Mouse (Mus musculus) cortical plate, adult 2 months (tissue): ENCODE measurements around the gene Ebp. TPM values are rescaled to one million over a fixed set of nuclear protein-coding genes. Genes with fewer than 3 reads are reported as not detected.

Experiments
- H3K27ac ChIP-seq: fragments of 200-500 bp; 2 replicates; pipeline ENCODE4 v1.5.1; 2012; ENCODE audit warnings: low read length, control low read depth, inconsistent platforms; ENCODE audit not compliant: insufficient read depth
- H3K4me1 ChIP-seq: fragments of 200-500 bp; 2 replicates; pipeline ENCODE4 v1.6.1; 2011; ENCODE audit warnings: low read length; ENCODE audit not compliant: control insufficient read depth, insufficient read depth
- H3K4me3 ChIP-seq: fragments of 200-500 bp; 2 replicates; pipeline ENCODE4 v1.5.1; 2011; ENCODE audit warnings: mild to moderate bottlenecking, low read length, control low read depth; ENCODE audit not compliant: insufficient read depth
- CTCF ChIP-seq: fragments of 200-500 bp; IDR thresholded peaks from 2 replicates; pipeline ENCODE4 v1.5.1; 2011; ENCODE audit warnings: mild to moderate bottlenecking, control low read depth, low read length; ENCODE audit not compliant: insufficient read depth; ENCODE audit errors: extremely low read depth
- POLR2A ChIP-seq: fragments of 200-500 bp; IDR thresholded peaks from 2 replicates; pipeline ENCODE4 v1.6.1; 2011; ENCODE audit warnings: mild to moderate bottlenecking, low read length, control low read depth; ENCODE audit not compliant: insufficient read depth; ENCODE audit errors: extremely low read depth
- polyA plus RNA-seq: library from polyadenylated mRNA; depleted of rRNA; stranded (reverse); fragments of >200 nt; gene quantifications from 2 replicates; pipeline ENCODE4 v1.2.3, GENCODE M21; 2012

The Ebp gene
- polyA plus RNA-seq, 1 experiment, result 30.8 TPM

GRCm38 (mm10) chrX:8192640-8193418, 483 bp downstream of the Ebp start:
- Histone ChIP-seq H3K27ac (peak overlapping the region; percentile 63), H3K4me3 (peak overlapping the region; percentile 59), H3K4me1 (no peaks in the 10 kb centered on the region)
- TF ChIP-seq POLR2A (peak; percentile 67), CTCF (no peak)

GRCm38 (mm10) chrX:8192126-8192639, 1.1 kb downstream of the Ebp start:
- H3K4me1 ChIP-seq, result no peaks in the 10 kb centered on the region
- no peak for TF ChIP-seq CTCF
- TF ChIP-seq POLR2A, result no peak
- H3K27ac ChIP-seq, result peak overlapping the region; percentile 6; the same call in 1 of the 2 replicates
- H3K4me3 ChIP-seq, result peak overlapping the region; percentile 59

- Histone ChIP-seq H3K27ac (no peak overlapping the region), H3K4me1 (no peaks in the 10 kb centered on the region), H3K4me3 (no peak overlapping the region)
- TF ChIP-seq CTCF (no peak), POLR2A (no peak)
Observed at GRCm38 (mm10) chrX:8182871-8183540, 10.3 kb downstream of the Ebp start.

GRCm38 (mm10) chrX:8179646-8180045, 13.7 kb downstream of the Ebp start:
- TF ChIP-seq POLR2A (no peak), CTCF (no peak)
- Histone ChIP-seq H3K4me1 (no peaks in the 10 kb centered on the region), H3K27ac (no peak overlapping the region), H3K4me3 (no peak overlapping the region)

- H3K27ac ChIP-seq, result no peak overlapping the region
- H3K4me1 ChIP-seq, result no peaks in the 10 kb centered on the region
- no peak overlapping the region for H3K4me3 ChIP-seq
- TF ChIP-seq POLR2A (no peak), CTCF (no peak)
Observed at GRCm38 (mm10) chrX:8178871-8179270, 14.4 kb downstream of the Ebp start.

- Histone ChIP-seq H3K4me1 (no peaks in the 10 kb centered on the region), H3K4me3 (peak within 1 kb of the TSS; percentile 80), H3K27ac (peak within 1 kb of the TSS; percentile 32; the same call in 1 of the 2 replicates)
- no peak for TF ChIP-seq CTCF
- peak; percentile 56; the same call in 1 of the 2 replicates for TF ChIP-seq POLR2A
Observed at GRCm38 (mm10) chrX:8175504-8176385, 17.6 kb downstream of the Ebp start, which contains the start of gene Tbc1d25. Tbc1d25 (minus strand) TSS chrX:8176181.

GRCm38 (mm10) chrX:8175169-8175503, 18.2 kb downstream of the Ebp start:
- Histone ChIP-seq H3K4me3 (peak overlapping the region; percentile 80), H3K27ac (no peak overlapping the region), H3K4me1 (no peaks in the 10 kb centered on the region)
- TF ChIP-seq CTCF, result no peak
- TF ChIP-seq POLR2A, result no peak

- TF ChIP-seq POLR2A, result no peak
- TF ChIP-seq CTCF, result no peak
- H3K4me1 ChIP-seq, result no peaks in the 10 kb centered on the region
- no peak overlapping the region for H3K4me3 ChIP-seq
- no peak overlapping the region for H3K27ac ChIP-seq
Observed at GRCm38 (mm10) chrX:8167716-8168647, 25.3 kb downstream of the Ebp start.
